Mouse (Mus musculus): ENCODE measurements at regions not wholly inside any gene's neighbourhood (a gene's known extent, or its start where the extent isn't known, plus 50 kb on each side); places are given as distances from the start of the nearest gene placed in this dataset.

DNA sequence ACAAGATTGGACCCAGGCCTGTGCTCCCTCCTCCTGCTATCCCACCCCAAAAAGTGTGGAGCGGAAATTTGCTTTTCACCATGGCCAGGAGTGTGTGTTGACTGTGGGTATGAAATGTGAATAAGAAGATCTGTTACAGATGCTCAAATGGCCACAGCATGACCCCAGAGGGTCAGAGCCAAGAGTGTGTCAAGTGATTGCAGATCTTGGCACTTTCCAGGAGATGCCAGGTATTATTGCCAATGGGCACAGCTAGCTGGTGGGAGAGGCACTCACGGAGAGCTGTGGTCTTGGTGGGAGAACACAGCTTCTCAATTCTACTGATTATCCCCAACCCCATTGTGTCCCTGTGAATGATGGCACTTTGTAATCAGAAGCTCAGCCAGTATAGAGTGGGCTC, 62.7 kb downstream of the Smim20 start:
- no peak for ATAC-seq (replicated peaks; ENCODE audit: low FRiP score)
- H3K4me2 ChIP-seq = no peak overlapping the region
- no peak overlapping the region for H3K27ac ChIP-seq (ENCODE audit: low read depth, low read length)
- H3K9ac ChIP-seq (ENCODE audit: low read depth, low read length) = no peak overlapping the region
- no peaks in the 10 kb centered on the region for H3K36me3 ChIP-seq (ENCODE audit: control insufficient read depth, insufficient read depth, low read length)
- H3K9me3 ChIP-seq (ENCODE audit: control insufficient read depth, low read length) = no peaks in the 10 kb centered on the region
- no peak for DNase-seq (ENCODE audit: low spot score)
- 82% methylated on average over 2 of the region's 2 CpGs for WGBS
- H3K27me3 ChIP-seq (replicated peaks; ENCODE audit: control insufficient read depth, insufficient read depth, low read length) = no peaks in the 10 kb centered on the region
- H3K4me3 ChIP-seq (ENCODE audit: low read depth, low read length) = no peak overlapping the region
- H3K4me1 ChIP-seq (replicated peaks; ENCODE audit: control insufficient read depth, insufficient read depth, low read length) = no peaks in the 10 kb centered on the region

DNA sequence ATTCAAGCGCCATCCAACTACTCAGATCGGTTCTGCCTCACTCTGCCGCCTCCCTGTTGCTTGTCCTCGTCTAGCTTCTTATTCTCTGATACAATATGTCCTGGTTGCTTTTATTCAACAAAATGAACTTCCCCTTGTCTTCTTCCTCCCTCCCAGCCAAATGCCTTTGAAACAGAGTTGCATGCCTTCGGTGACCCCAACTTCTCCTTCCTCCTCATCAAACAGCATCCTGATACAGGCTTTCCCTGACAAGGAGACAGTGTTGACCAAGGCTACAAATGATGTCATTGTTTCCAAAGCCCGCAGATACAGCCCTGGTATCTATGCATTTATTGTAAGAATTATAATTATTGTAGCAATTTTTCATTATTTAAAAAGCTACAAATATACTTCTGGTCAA, 69.8 kb downstream of the Smim20 start:
- no peak overlapping the region for H3K4me3 ChIP-seq (ENCODE audit: low read depth, low read length)
- no peaks in the 10 kb centered on the region for H3K36me3 ChIP-seq (ENCODE audit: control insufficient read depth, insufficient read depth, low read length)
- H3K4me2 ChIP-seq = no peak overlapping the region
- no peaks in the 10 kb centered on the region for H3K27me3 ChIP-seq (replicated peaks; ENCODE audit: control insufficient read depth, insufficient read depth, low read length)
- H3K27ac ChIP-seq (ENCODE audit: low read depth, low read length) = no peak overlapping the region
- no peak overlapping the region for H3K9ac ChIP-seq (ENCODE audit: low read depth, low read length)
- no peak for ATAC-seq (replicated peaks; ENCODE audit: low FRiP score)
- WGBS = 68% methylated on average over 6 of the region's 6 CpGs
- no peaks in the 10 kb centered on the region for H3K4me1 ChIP-seq (replicated peaks; ENCODE audit: control insufficient read depth, insufficient read depth, low read length)
- no peak for DNase-seq (ENCODE audit: low spot score)
- no peaks in the 10 kb centered on the region for H3K9me3 ChIP-seq (ENCODE audit: control insufficient read depth, low read length)

GRCm38 (mm10) chr5:53337816-53338215, 70.9 kb downstream of the Smim20 start:
- no peak overlapping the region for H3K4me2 ChIP-seq
- WGBS = 21% methylated on average over 3 of the region's 3 CpGs
- H3K9ac ChIP-seq (ENCODE audit: low read depth, low read length) = no peak overlapping the region
- no peaks in the 10 kb centered on the region for H3K9me3 ChIP-seq (ENCODE audit: control insufficient read depth, low read length)
- no peak overlapping the region for H3K4me3 ChIP-seq (ENCODE audit: low read depth, low read length)
- H3K36me3 ChIP-seq (ENCODE audit: control insufficient read depth, insufficient read depth, low read length) = no peaks in the 10 kb centered on the region
- ATAC-seq (replicated peaks; ENCODE audit: low FRiP score) (no peak), DNase-seq (ENCODE audit: low spot score) (no peak)
- no peaks in the 10 kb centered on the region for H3K4me1 ChIP-seq (replicated peaks; ENCODE audit: control insufficient read depth, insufficient read depth, low read length)
- H3K27ac ChIP-seq (ENCODE audit: low read depth, low read length) = no peak overlapping the region
- H3K27me3 ChIP-seq (replicated peaks; ENCODE audit: control insufficient read depth, insufficient read depth, low read length) = no peaks in the 10 kb centered on the region

- Histone ChIP-seq H3K4me3 (ENCODE audit: low read depth, low read length) (no peak overlapping the region), H3K4me1 (replicated peaks; ENCODE audit: control insufficient read depth, insufficient read depth, low read length) (no peaks in the 10 kb centered on the region), H3K27me3 (replicated peaks; ENCODE audit: control insufficient read depth, insufficient read depth, low read length) (no peaks in the 10 kb centered on the region), H3K9ac (ENCODE audit: low read depth, low read length) (no peak overlapping the region), H3K4me2 (no peak overlapping the region), H3K9me3 (ENCODE audit: control insufficient read depth, low read length) (no peaks in the 10 kb centered on the region), H3K27ac (ENCODE audit: low read depth, low read length) (no peak overlapping the region), H3K36me3 (ENCODE audit: control insufficient read depth, insufficient read depth, low read length) (no peaks in the 10 kb centered on the region)
- DNase-seq (ENCODE audit: low spot score) (no peak), ATAC-seq (replicated peaks; ENCODE audit: low FRiP score) (no peak)
- 68% methylated on average over 8 of the region's 8 CpGs for WGBS
Observed at GRCm38 (mm10) chr5:53345164-53345563, 78.3 kb downstream of the Smim20 start.

DNA sequence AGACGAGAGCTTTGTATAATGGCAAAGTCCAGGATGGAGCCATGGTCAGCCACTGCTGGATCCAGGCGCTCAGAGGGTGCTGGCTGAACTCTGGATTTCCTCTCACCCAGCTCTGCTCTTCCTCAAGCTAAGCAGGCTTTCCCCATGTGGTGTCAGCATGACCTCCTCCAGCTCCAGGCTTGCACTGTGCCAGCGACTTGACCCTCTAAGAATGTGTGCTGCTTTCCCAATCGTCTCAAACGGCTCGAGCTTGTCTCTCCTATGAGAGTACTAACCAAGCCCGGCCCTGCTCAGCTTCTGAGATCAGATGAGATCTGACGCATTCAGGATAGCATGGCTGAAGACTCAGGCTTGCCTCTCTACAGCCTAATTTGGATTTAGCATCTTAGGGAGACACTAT, 79.1 kb downstream of the Smim20 start:
- H3K9ac ChIP-seq (ENCODE audit: low read depth, low read length) = no peak overlapping the region
- no peaks in the 10 kb centered on the region for H3K36me3 ChIP-seq (ENCODE audit: control insufficient read depth, insufficient read depth, low read length)
- H3K4me3 ChIP-seq (ENCODE audit: low read depth, low read length) = no peak overlapping the region
- H3K27me3 ChIP-seq (replicated peaks; ENCODE audit: control insufficient read depth, insufficient read depth, low read length) = no peaks in the 10 kb centered on the region
- no peaks in the 10 kb centered on the region for H3K9me3 ChIP-seq (ENCODE audit: control insufficient read depth, low read length)
- ATAC-seq (replicated peaks; ENCODE audit: low FRiP score) (no peak), DNase-seq (ENCODE audit: low spot score) (no peak)
- H3K4me1 ChIP-seq (replicated peaks; ENCODE audit: control insufficient read depth, insufficient read depth, low read length) = no peaks in the 10 kb centered on the region
- 43% methylated on average over 8 of the region's 8 CpGs for WGBS
- no peak overlapping the region for H3K27ac ChIP-seq (ENCODE audit: low read depth, low read length)
- H3K4me2 ChIP-seq = no peak overlapping the region

DNA sequence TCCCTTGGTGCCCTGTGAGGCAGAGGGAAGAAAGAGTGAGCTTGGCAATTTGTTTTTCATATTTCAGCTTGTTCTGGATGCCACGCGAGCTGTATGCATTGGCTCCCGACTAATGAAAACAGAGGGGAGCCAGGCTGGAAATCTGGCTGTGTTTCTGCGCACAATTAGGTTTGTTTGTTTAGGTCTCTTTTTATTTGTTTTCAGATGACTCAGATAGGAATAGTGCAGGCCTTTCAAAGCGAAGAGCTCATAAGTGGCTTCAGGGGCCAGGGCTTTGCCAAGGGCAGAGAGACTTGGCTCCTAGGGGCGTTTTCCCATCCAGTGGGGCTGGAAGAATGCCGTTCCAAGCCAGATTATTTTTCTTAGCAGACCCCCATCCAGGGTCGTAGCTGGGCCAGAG, 79.9 kb downstream of the Smim20 start:
- no peak for ATAC-seq (replicated peaks; ENCODE audit: low FRiP score)
- no peaks in the 10 kb centered on the region for H3K27me3 ChIP-seq (replicated peaks; ENCODE audit: control insufficient read depth, insufficient read depth, low read length)
- 62% methylated on average over 8 of the region's 8 CpGs for WGBS

GRCm38 (mm10) chr5:53352852-53353251, 86.0 kb downstream of the Smim20 start:
- H3K27me3 ChIP-seq (replicated peaks; ENCODE audit: control insufficient read depth, insufficient read depth, low read length) = no peaks in the 10 kb centered on the region
- H3K9me3 ChIP-seq (ENCODE audit: control insufficient read depth, low read length) = no peaks in the 10 kb centered on the region
- DNase-seq (ENCODE audit: low spot score) = no peak
- no peak for ATAC-seq (replicated peaks; ENCODE audit: low FRiP score)
- no peak overlapping the region for H3K27ac ChIP-seq (ENCODE audit: low read depth, low read length)
- no peak overlapping the region for H3K9ac ChIP-seq (ENCODE audit: low read depth, low read length)
- H3K36me3 ChIP-seq (ENCODE audit: control insufficient read depth, insufficient read depth, low read length) = no peaks in the 10 kb centered on the region
- H3K4me2 ChIP-seq = no peak overlapping the region
- no peaks in the 10 kb centered on the region for H3K4me1 ChIP-seq (replicated peaks; ENCODE audit: control insufficient read depth, insufficient read depth, low read length)
- H3K4me3 ChIP-seq (ENCODE audit: low read depth, low read length) = no peak overlapping the region
- WGBS = 57% methylated on average over 4 of the region's 4 CpGs

More for the DNA sequence above, 79.9 kb downstream of the Smim20 start:
- no peaks in the 10 kb centered on the region for H3K36me3 ChIP-seq (ENCODE audit: control insufficient read depth, insufficient read depth, low read length)
- no peak overlapping the region for H3K27ac ChIP-seq (ENCODE audit: low read depth, low read length)
- no peak overlapping the region for H3K4me3 ChIP-seq (ENCODE audit: low read depth, low read length)
- no peaks in the 10 kb centered on the region for H3K9me3 ChIP-seq (ENCODE audit: control insufficient read depth, low read length)
- H3K9ac ChIP-seq (ENCODE audit: low read depth, low read length) = no peak overlapping the region
- no peak for DNase-seq (ENCODE audit: low spot score)
- no peak overlapping the region for H3K4me2 ChIP-seq
- H3K4me1 ChIP-seq (replicated peaks; ENCODE audit: control insufficient read depth, insufficient read depth, low read length) = no peaks in the 10 kb centered on the region

GRCm38 (mm10) chr5:53354296-53354695, 87.4 kb downstream of the Smim20 start:
- 93% methylated on average over 3 of the region's 3 CpGs for WGBS
- no peak for ATAC-seq (replicated peaks; ENCODE audit: low FRiP score)
- no peak for DNase-seq (ENCODE audit: low spot score)
- Histone ChIP-seq H3K27ac (ENCODE audit: low read depth, low read length) (no peak overlapping the region), H3K4me3 (ENCODE audit: low read depth, low read length) (no peak overlapping the region), H3K4me1 (replicated peaks; ENCODE audit: control insufficient read depth, insufficient read depth, low read length) (no peaks in the 10 kb centered on the region), H3K9ac (ENCODE audit: low read depth, low read length) (no peak overlapping the region), H3K27me3 (replicated peaks; ENCODE audit: control insufficient read depth, insufficient read depth, low read length) (no peaks in the 10 kb centered on the region), H3K9me3 (ENCODE audit: control insufficient read depth, low read length) (no peaks in the 10 kb centered on the region), H3K36me3 (ENCODE audit: control insufficient read depth, insufficient read depth, low read length) (no peaks in the 10 kb centered on the region), H3K4me2 (no peak overlapping the region)

DNA sequence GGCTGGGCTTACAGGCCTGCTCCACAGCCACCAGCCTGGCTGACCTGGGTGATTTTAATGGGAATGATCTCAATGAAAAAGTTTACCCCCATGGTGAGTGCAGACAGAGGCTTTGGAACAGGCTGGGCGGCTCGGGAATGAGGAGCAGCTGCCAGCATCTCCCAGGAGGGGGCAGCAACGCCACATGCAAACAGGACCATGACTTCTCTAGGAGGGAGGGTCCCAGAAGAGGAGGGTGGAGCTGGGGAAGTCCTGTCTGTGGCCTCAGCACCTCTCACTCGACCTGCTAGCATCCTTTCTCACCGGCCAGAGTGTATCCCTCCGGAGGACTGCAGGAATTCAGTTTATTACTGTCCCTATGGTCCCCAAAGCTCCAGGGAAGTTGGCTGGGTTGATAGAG, 88.2 kb downstream of the Smim20 start:
- DNase-seq (ENCODE audit: low spot score) (peak; percentile 78), ATAC-seq (replicated peaks; ENCODE audit: low FRiP score) (peak; percentile 61; the same call in 1 of the 2 replicates)
- Histone ChIP-seq H3K4me2 (no peak overlapping the region), H3K4me3 (ENCODE audit: low read depth, low read length) (no peak overlapping the region), H3K9me3 (ENCODE audit: control insufficient read depth, low read length) (no peaks in the 10 kb centered on the region), H3K36me3 (ENCODE audit: control insufficient read depth, insufficient read depth, low read length) (no peaks in the 10 kb centered on the region), H3K27ac (ENCODE audit: low read depth, low read length) (no peak overlapping the region), H3K4me1 (replicated peaks; ENCODE audit: control insufficient read depth, insufficient read depth, low read length) (no peaks in the 10 kb centered on the region), H3K27me3 (replicated peaks; ENCODE audit: control insufficient read depth, insufficient read depth, low read length) (no peaks in the 10 kb centered on the region), H3K9ac (ENCODE audit: low read depth, low read length) (no peak overlapping the region)
- WGBS = 2% methylated on average over 6 of the region's 6 CpGs

Measured in liver, embryonic 11.5 days (tissue).